Mouse (Mus musculus): ENCODE results near the gene Gpbar1.
A peak's percentile ranks its signal among the peaks of the same experiment; 100 is the strongest.
"Not testable (repeated sequence)": the region's sequence is repeated elsewhere in the genome, so short reads cannot be mapped to it uniquely, and the experiment has no call there.

The Gpbar1 gene

DNA sequence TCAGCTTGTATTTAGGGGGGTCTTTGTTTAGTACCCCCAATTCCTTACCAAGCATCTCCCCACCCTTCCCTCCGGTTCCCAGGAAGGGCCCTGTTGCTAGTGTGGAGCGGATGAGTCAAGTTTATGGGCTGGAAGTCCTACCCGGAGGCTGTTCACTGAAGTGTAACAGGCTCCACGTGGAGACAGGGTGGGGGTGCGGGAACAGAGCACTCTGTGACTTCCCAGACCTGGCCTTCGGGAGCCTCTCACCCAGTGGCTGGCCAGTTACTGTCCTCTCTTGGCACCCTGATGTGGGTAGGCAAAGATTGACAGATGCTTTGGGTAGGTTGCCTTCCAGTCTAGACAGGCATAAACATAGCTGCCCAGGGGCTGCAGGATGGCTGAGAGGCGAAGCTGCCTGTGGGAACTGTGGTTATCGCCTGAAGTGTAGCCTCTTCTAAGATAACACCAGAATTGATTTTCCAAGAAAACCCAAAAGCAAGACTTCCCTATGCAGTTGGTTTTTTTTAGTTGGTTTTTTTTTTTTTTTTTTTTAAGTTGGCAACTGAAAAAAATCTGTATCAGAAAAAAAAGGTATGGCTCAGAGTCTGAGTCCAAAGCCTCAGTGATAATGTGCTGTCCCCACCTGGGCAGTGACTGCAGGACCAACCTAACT lies 340 bp upstream of the Gpbar1 start:
- no peak for DNase-seq (ENCODE audit: low spot score)

GRCm38 (mm10) chr1:74278988-74279387 lies 638 bp downstream of the Gpbar1 start:
- no peak for DNase-seq (ENCODE audit: low spot score)

DNA sequence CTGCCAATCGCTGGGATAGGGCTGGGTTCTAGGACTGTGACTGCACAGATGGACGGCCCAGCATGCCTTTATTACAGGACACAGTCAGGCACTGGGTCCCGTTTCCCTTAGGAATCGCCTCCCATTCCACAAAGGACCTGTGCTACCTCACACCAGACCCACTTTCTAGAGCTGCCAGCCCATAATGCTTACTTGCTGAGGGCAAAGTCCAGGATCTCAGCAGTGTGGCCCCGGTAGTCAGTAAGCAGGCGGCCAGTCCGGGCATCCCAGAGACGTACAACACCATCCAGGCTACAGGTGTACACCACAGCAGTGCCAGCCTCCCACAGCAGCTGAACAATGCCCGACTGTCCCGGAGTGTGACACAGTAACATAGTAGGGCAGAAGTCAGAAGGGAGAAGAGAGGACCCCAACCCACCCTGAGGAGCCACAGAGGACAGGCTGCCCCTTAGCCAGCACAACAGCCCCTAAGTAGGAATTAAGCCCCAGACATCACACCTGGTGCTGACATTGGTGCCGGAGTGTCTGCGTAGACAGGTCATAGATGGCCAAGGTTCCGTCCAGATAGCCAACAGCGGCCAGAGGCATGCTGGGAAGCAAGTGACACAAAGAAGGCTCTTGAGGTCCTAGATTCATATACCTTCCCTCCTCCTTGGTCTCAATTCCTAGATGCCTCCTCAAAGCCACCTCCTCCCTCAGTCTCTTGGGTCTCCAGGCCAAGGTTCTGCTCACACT lies 2.4 kb downstream of the Gpbar1 start:
- no peak for DNase-seq (ENCODE audit: low spot score)

- no peak for DNase-seq (ENCODE audit: low spot score)
Observed at GRCm38 (mm10) chr1:74281372-74281771, 3.0 kb downstream of the Gpbar1 start.

DNA sequence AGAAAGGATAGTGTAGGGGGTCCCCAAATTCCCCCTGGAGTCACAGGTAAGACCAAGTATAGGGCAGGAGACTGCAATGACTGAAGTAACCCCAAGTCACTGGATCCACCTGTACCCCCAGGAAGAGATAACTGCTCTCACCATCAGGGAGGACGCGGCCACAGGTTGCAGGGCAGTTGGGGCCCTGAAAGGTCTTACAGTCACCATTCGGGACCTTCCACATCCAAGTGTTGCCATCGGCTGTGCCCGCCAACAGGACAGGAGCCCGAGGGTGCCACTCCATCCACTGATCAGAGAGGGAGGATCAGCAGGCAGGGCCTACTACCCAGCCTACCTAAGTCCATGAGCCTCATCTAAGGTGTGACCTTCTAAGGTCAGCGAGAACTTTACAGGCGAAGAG lies 3.5 kb downstream of the Gpbar1 start:
- no peak for DNase-seq (ENCODE audit: low spot score)

- DNase-seq (ENCODE audit: low spot score): no peak
Observed at GRCm38 (mm10) chr1:74282896-74283625, 4.7 kb downstream of the Gpbar1 start.

GRCm38 (mm10) chr1:74283686-74284463 lies 5.5 kb downstream of the Gpbar1 start:
- DNase-seq (ENCODE audit: low spot score): peak; percentile 54

DNA sequence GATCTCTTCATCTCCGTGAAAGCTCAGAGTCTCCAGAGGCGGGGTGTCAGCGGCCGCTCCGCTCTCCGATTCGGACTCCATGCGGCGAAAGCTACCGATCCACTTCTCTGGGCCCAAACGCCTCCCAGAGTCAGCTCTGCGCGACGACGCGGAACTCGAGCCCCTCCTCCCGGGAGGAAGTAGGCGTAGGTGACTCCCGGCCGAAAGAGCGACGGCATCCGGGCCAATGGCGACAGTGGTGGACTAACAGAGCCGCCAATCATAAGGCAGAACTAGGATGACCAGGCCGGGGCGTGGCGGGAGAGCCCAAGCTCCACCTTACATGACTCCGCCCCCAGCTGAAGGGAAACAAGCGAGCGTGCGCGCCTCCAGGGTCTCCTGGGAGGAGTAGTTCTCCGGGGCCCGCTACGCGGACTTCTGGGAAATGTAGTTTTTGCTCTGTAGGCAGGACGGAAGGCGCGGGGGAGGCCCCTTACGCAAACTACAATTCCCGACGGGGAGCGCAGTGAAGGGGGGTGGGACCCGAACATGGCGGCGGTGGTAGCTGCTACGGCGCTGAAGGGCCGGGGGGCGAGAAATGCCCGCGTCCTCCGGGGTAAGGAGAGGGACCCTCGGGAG lies 6.3 kb downstream of the Gpbar1 start, which contains the start of the genes Aamp and Pnkd:
Aamp (minus strand) TSS at position 196 of the 618 bp plus-strand sequence.
Pnkd (plus strand) TSS at position 388 of the 618 bp plus-strand sequence.
- peak; percentile 95 for DNase-seq (ENCODE audit: low spot score)

GRCm38 (mm10) chr1:74285212-74286010 lies 7.1 kb downstream of the Gpbar1 start:
- DNase-seq (ENCODE audit: low spot score): no peak

GRCm38 (mm10) chr1:74286869-74287607 lies 8.7 kb downstream of the Gpbar1 start:
- not testable (repeated sequence) for DNase-seq (ENCODE audit: low spot score)

GRCm38 (mm10) chr1:74288327-74288726 lies 10.0 kb downstream of the Gpbar1 start:
- DNase-seq (ENCODE audit: low spot score): no peak

GRCm38 (mm10) chr1:74289248-74289647 lies 10.9 kb downstream of the Gpbar1 start:
- DNase-seq (ENCODE audit: low spot score): no peak

DNA sequence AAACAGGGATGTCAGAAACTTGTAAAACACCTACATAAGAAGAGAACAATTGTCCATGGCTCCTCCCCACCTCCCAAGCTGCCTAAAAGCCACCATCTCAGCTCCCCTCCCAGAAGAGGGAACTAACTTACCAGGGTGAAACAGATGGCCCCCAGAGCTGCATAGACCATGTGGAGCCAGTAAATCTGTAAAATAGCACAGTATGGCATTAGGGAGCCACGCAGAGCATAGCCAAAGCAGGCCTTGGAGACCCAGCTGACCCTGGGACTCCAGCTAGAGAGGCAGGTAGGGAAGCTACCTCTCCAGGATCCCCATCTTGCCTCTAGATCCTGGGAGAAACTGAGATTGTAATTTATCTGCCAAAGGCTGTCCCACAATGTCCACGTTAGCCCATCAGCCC lies 11.4 kb downstream of the Gpbar1 start:
- no peak for DNase-seq (ENCODE audit: low spot score)

DNA sequence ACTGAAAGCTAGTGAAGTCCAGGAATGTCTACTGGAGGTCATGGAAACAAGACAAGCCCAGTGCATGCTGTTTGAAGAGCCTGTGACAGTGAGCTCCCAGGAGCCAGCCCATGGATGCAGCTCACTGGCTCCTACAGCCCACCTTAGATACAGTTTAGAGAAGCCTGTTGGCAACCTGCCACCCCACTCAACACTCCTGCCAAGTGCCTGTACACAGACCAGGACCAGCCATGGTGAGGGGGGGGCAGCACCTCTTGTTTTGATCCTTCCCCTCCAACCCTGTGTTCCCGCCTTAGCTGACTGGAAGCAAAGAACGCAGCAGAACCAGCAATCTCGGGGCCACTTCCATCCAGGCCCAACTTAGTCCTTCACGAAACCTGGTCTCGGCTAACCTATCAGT lies 11.8 kb downstream of the Gpbar1 start:
- no peak for DNase-seq (ENCODE audit: low spot score)

GRCm38 (mm10) chr1:74292331-74293020 lies 14.1 kb downstream of the Gpbar1 start:
- DNase-seq (ENCODE audit: low spot score): no peak

GRCm38 (mm10) chr1:74293306-74293960 lies 15.1 kb downstream of the Gpbar1 start:
- no peak for DNase-seq (ENCODE audit: low spot score)

- DNase-seq (ENCODE audit: low spot score): no peak
Observed at GRCm38 (mm10) chr1:74294090-74294643, 15.8 kb downstream of the Gpbar1 start.

- no peak for DNase-seq (ENCODE audit: low spot score)
Observed at GRCm38 (mm10) chr1:74294733-74295455, 16.5 kb downstream of the Gpbar1 start.

Measured in urinary bladder, postnatal 25 days (tissue).